Mouse (Mus musculus): ENCODE measurements around the gene Olfr486.
"Not testable (repeated sequence)": the region's sequence is repeated elsewhere in the genome, so short reads cannot be mapped to it uniquely, and the experiment has no call there.

DNA sequence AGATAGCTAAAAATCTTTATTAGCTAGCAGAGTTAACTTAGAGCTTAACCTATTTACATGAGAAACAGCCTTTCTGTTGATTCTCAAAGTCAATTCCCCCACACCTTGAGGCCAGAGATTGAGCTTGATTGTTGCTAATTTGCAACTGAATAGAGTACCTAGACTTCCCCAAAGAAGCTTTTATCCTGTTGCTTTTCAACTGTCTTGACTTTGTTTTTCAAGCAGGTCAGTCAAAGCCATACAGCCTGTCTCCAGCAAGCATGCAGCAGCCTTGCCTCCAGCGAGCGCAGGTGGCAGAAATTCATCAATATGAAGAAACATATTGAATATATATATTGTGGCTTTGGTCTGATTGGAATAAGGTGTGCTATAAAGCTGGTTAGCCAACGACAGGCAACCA is 23.8 kb upstream of the Olfr486 start:
- not testable (repeated sequence) for TF ChIP-seq GATA1, TAL1 (IDR thresholded peaks at IDR 0.05; ENCODE audit: low read length)
